Comparison of ENCODE assay signal across 16 mouse cellular contexts in genomic region chr10:83217256-83217655, GRCm38 (mm10).
DNase-seq lines count a peak whose midpoint lies in the region; ATAC-seq lines count a peak whose summit lies in the region.
"Had no signal": no experiment of that assay in that cellular context is flagged by ENCODE, and none has a peak within 500 bp of the region (broad histone marks: within the 10 kb centered on the region; RNA-seq: fewer than 3 reads in every experiment).

No protein-coding gene starts in this region.

- H3K9ac ChIP-seq in lung, embryonic 15.5 days = no peak overlapping the region
- no peak overlapping the region for H3K9ac ChIP-seq in heart, embryonic 13.5 days
- H3K9ac ChIP-seq: neural tube, embryonic 13.5 days had no signal

- H3K4me3 ChIP-seq in lung, embryonic 15.5 days = no peak overlapping the region
- H3K4me3 ChIP-seq in heart, embryonic 13.5 days = no peak overlapping the region
- H3K4me3 ChIP-seq: neural tube, embryonic 13.5 days had no signal

- DNase-seq in lung, postnatal 25 days (ENCODE audit: low spot score) = no peak
- DNase-seq in gastrocnemius, postnatal 25 days = peak; percentile 17
- peak; percentile 14 for DNase-seq in lung, postnatal 36 days
- DNase-seq in spleen, adult 18-20 months = no peak
- no peak for DNase-seq in thymus, postnatal 0 days (ENCODE audit: low spot score)
- DNase-seq: adrenal gland, adult 2 months; cerebellum, postnatal 25 days; kidney, postnatal 10 days; right cerebral cortex, postnatal 14 days; thymus, postnatal 25 days had no signal

- peak; percentile 87; the same call in 1 of the 2 replicates for ATAC-seq in lung, embryonic 15.5 days (ENCODE audit: borderline replicate concordance, extremely low read depth, low FRiP score, low TSS enrichment)
- no peak for ATAC-seq in heart, embryonic 13.5 days (ENCODE audit: extremely low read depth, insufficient number of reproducible peaks, low FRiP score, low TSS enrichment)
- ATAC-seq: forebrain, embryonic 16.5 days; midbrain, embryonic 16.5 days had no signal

- 48% methylated on average over 5 of the region's 5 CpGs for WGBS in lung, embryonic 15.5 days
- 32% methylated on average over 5 of the region's 5 CpGs for WGBS in heart, embryonic 13.5 days

- H3K36me3 ChIP-seq in lung, embryonic 15.5 days = no peaks in the 10 kb centered on the region
- H3K36me3 ChIP-seq in heart, embryonic 13.5 days = no peaks in the 10 kb centered on the region
- H3K36me3 ChIP-seq: neural tube, embryonic 13.5 days had no signal

- H3K4me1 ChIP-seq in lung, embryonic 15.5 days = peaks cover 3% of the 10 kb centered on the region; the same call in 1 of the 2 replicates
- 0 out of 2 replicates have a peak, but pooled peaks cover 3% of the 10 kb centered on the region for H3K4me1 ChIP-seq in heart, embryonic 13.5 days
- H3K4me1 ChIP-seq: neural tube, embryonic 13.5 days had no signal

- H3K27ac ChIP-seq in lung, embryonic 15.5 days = no peak overlapping the region
- H3K27ac ChIP-seq in heart, embryonic 13.5 days (replicated peaks) = peak overlapping the region; percentile 55; the same call in 1 of the 2 replicates
- H3K27ac ChIP-seq: neural tube, embryonic 13.5 days had no signal

- H3K27me3 ChIP-seq in lung, embryonic 15.5 days = no peaks in the 10 kb centered on the region
- H3K27me3 ChIP-seq in heart, embryonic 13.5 days (replicated peaks) = no peaks in the 10 kb centered on the region
- H3K27me3 ChIP-seq: CH12.LX; neural tube, embryonic 13.5 days had no signal

- no peak overlapping the region for H3K4me2 ChIP-seq in lung, embryonic 15.5 days
- no peak overlapping the region for H3K4me2 ChIP-seq in heart, embryonic 13.5 days
- H3K4me2 ChIP-seq: neural tube, embryonic 13.5 days had no signal

- no peaks in the 10 kb centered on the region for H3K9me3 ChIP-seq in lung, embryonic 15.5 days
- H3K9me3 ChIP-seq in heart, embryonic 13.5 days = no peaks in the 10 kb centered on the region
- H3K9me3 ChIP-seq: neural tube, embryonic 13.5 days had no signal

Comparison
In these comparisons a context has a peak if more than half of its experiments do, and no peak if none do; other contexts are left out.
1. DNase-seq: peak in gastrocnemius, postnatal 25 days (single experiment) and lung, postnatal 36 days (single experiment); none in lung, postnatal 25 days (single experiment), spleen, adult 18-20 months (0 of 2) and thymus, postnatal 0 days (single experiment).